Mouse (Mus musculus): ENCODE measurements around the gene Krt33b. TPM values are rescaled to one million over a fixed set of nuclear protein-coding genes. Genes with fewer than 3 reads are reported as not detected.

Gene Krt33b
- polyA plus RNA-seq, 1 experiment: not detected

GRCm38 (mm10) chr11:99999091-99999490, 30.6 kb downstream of the Krt33b start:
- DNase-seq (ENCODE audit: low read depth, low spot score): no peak
- 93% methylated on average over 7 of the region's 7 CpGs for WGBS

- peak; percentile 8 for DNase-seq (ENCODE audit: low read depth, low spot score)
- 10% methylated on average over 4 of the region's 4 CpGs for WGBS
Observed at GRCm38 (mm10) chr11:99994384-99994661, 35.3 kb downstream of the Krt33b start.

GRCm38 (mm10) chr11:99993620-99994383, 35.9 kb downstream of the Krt33b start, which contains the start of gene Krtap17-1:
Gene Krtap17-1 (minus strand): TSS chr11:99993994.
- no peak for DNase-seq (ENCODE audit: low read depth, low spot score)
- 9% methylated on average over 25 of the region's 26 CpGs for WGBS

- DNase-seq (ENCODE audit: low read depth, low spot score): no peak
- 60% methylated on average over 3 of the region's 3 CpGs for WGBS
Observed at GRCm38 (mm10) chr11:99990571-99990970, 39.1 kb downstream of the Krt33b start.

GRCm38 (mm10) chr11:99989881-99990405, 39.7 kb downstream of the Krt33b start:
- WGBS: 82% methylated on average over 6 of the region's 6 CpGs
- DNase-seq (ENCODE audit: low read depth, low spot score): no peak

- WGBS: 95% methylated on average over 3 of the region's 3 CpGs
- DNase-seq (ENCODE audit: low read depth, low spot score): no peak
Observed at GRCm38 (mm10) chr11:99988530-99988929, 41.1 kb downstream of the Krt33b start.

- 62% methylated on average over 8 of the region's 8 CpGs for WGBS
- DNase-seq (ENCODE audit: low read depth, low spot score): no peak
Observed at GRCm38 (mm10) chr11:99986180-99986647, 43.5 kb downstream of the Krt33b start, which contains the start of gene Krtap16-1. Gene Krtap16-1 (minus strand): TSS chr11:99986597.

- 72% methylated on average over 20 of the region's 20 CpGs for WGBS
- no peak for DNase-seq (ENCODE audit: low read depth, low spot score)
Observed at GRCm38 (mm10) chr11:99985291-99986092, 44.2 kb downstream of the Krt33b start.

GRCm38 (mm10) chr11:99983442-99983841, 46.2 kb downstream of the Krt33b start:
- 55% methylated on average over 1 of the region's 1 CpGs for WGBS
- DNase-seq (ENCODE audit: low read depth, low spot score): no peak

GRCm38 (mm10) chr11:99982731-99983130, 46.9 kb downstream of the Krt33b start:
- no peak for DNase-seq (ENCODE audit: low read depth, low spot score)
- WGBS: 83% methylated on average over 9 of the region's 9 CpGs

- 64% methylated on average over 5 of the region's 5 CpGs for WGBS
- no peak for DNase-seq (ENCODE audit: low read depth, low spot score)
Observed at GRCm38 (mm10) chr11:99978953-99979352, 50.7 kb downstream of the Krt33b start, which contains the start of gene Krtap29-1. Gene Krtap29-1 (minus strand): TSS chr11:99979053.

Other genes starting within 250 kb of the Krt33b start
- gene Krtap4-8, start 249.2 kb downstream of the Krt33b start, polyA plus RNA-seq (2012; rRNA removed): not detected in 2 replicates
- not detected in 2 replicates for gene Krtap4-9, start 244.7 kb downstream of the Krt33b start, polyA plus RNA-seq (2012; rRNA removed)
- gene Gm11596, start 236.4 kb downstream of the Krt33b start, polyA plus RNA-seq (2012; rRNA removed): not detected in 2 replicates
- gene Gm11569, start 230.9 kb downstream of the Krt33b start, polyA plus RNA-seq (2012; rRNA removed): not detected in 2 replicates
- gene Gm11554, start 225.4 kb downstream of the Krt33b start, polyA plus RNA-seq (2012; rRNA removed): not detected in 2 replicates
- not detected in 2 replicates for gene Krtap4-13, start 220.0 kb downstream of the Krt33b start, polyA plus RNA-seq (2012; rRNA removed)
- not detected in 2 replicates for gene Gm11564, start 214.2 kb downstream of the Krt33b start, polyA plus RNA-seq (2012; rRNA removed)
- gene 2300003K06Rik, start 191.8 kb downstream of the Krt33b start, polyA plus RNA-seq (2012; rRNA removed): not detected in 2 replicates
- gene Krtap4-16, start 178.3 kb downstream of the Krt33b start, polyA plus RNA-seq (2012; rRNA removed): 0.11 and 0.33 TPM in 2 replicates
- gene Gm11568, start 172.0 kb downstream of the Krt33b start, polyA plus RNA-seq (2012; rRNA removed): not detected in 2 replicates
- not detected in 2 replicates for gene Gm11559, start 165.4 kb downstream of the Krt33b start, polyA plus RNA-seq (2012; rRNA removed)
- not detected in 2 replicates for gene Krtap9-1, start 156.5 kb downstream of the Krt33b start, polyA plus RNA-seq (2012; rRNA removed)
- gene Gm11567, start 150.7 kb downstream of the Krt33b start, polyA plus RNA-seq (2012; rRNA removed): not detected in 2 replicates
- gene Krtap31-1, start 121.9 kb downstream of the Krt33b start, polyA plus RNA-seq (2012; rRNA removed): not detected in 2 replicates
- not detected in 2 replicates for gene Gm11565, start 115.1 kb downstream of the Krt33b start, polyA plus RNA-seq (2012; rRNA removed)
- not detected in 2 replicates for gene Krtap31-2, start 93.6 kb downstream of the Krt33b start, polyA plus RNA-seq (2012; rRNA removed)
- not detected in 2 replicates for gene Krtap9-5, start 81.4 kb downstream of the Krt33b start, polyA plus RNA-seq (2012; rRNA removed)
- gene Krtap29-1, start 50.8 kb downstream of the Krt33b start, polyA plus RNA-seq (2012; rRNA removed): not detected in 2 replicates
- not detected in 2 replicates for gene Krtap16-1, start 43.3 kb downstream of the Krt33b start, polyA plus RNA-seq (2012; rRNA removed)
- not detected in 2 replicates for gene Krtap17-1, start 35.9 kb downstream of the Krt33b start, polyA plus RNA-seq (2012; rRNA removed)
- gene Krt33a, start 13.7 kb downstream of the Krt33b start, polyA plus RNA-seq (2012; rRNA removed): not detected in 2 replicates
- not detected in 2 replicates for gene Krt34, start 11.7 kb upstream of the Krt33b start, polyA plus RNA-seq (2012; rRNA removed)
- 0.19 and 0.25 TPM in 2 replicates for gene Krt31, start 20.7 kb upstream of the Krt33b start, polyA plus RNA-seq (2012; rRNA removed)
- gene Krt32, start 58.4 kb upstream of the Krt33b start, polyA plus RNA-seq (2012; rRNA removed): 0.11 and 0.25 TPM in 2 replicates
- 0.12 and 0.55 TPM in 2 replicates for gene Krt35, start 66.4 kb upstream of the Krt33b start, polyA plus RNA-seq (2012; rRNA removed)
- gene Krt36, start 75.8 kb upstream of the Krt33b start, polyA plus RNA-seq (2012; rRNA removed): 0.11 TPM in 1 of 2 replicates, not detected in the other
- gene Krt13, start 91.7 kb upstream of the Krt33b start, polyA plus RNA-seq (2012; rRNA removed): 0.16 TPM in 1 of 2 replicates, not detected in the other
- 0.26 and 0.36 TPM in 2 replicates for gene Krt15, start 106.1 kb upstream of the Krt33b start, polyA plus RNA-seq (2012; rRNA removed)
- gene Krt19, start 118.8 kb upstream of the Krt33b start, polyA plus RNA-seq (2012; rRNA removed): 2,546 and 2,690 TPM in 2 replicates
- not detected in 2 replicates for gene Krt9, start 163.4 kb upstream of the Krt33b start, polyA plus RNA-seq (2012; rRNA removed)
- gene Krt14, start 177.7 kb upstream of the Krt33b start, polyA plus RNA-seq (2012; rRNA removed): 0.16 TPM in 1 of 2 replicates, not detected in the other
- gene Krt16, start 219.0 kb upstream of the Krt33b start, polyA plus RNA-seq (2012; rRNA removed): 0.07 TPM in 2 replicates
- gene Krt17, start 231.2 kb upstream of the Krt33b start, polyA plus RNA-seq (2012; rRNA removed): 1.9 and 2.2 TPM in 2 replicates
- not detected in 2 replicates for gene Krt42, start 240.0 kb upstream of the Krt33b start, polyA plus RNA-seq (2012; rRNA removed)